ENCODE assay signal across 9 mouse cellular contexts in genomic region chr2:56114469-56114868, GRCm38 (mm10).
DNase-seq lines count a peak whose midpoint lies in the region; ATAC-seq and TF ChIP-seq lines count a peak whose summit lies in the region.
"Had no signal": no experiment of that assay in that cellular context is flagged by ENCODE, and none has a peak within 500 bp of the region (broad histone marks: within the 10 kb centered on the region; RNA-seq: fewer than 3 reads in every experiment).

No protein-coding gene starts in this region.

- no peaks in the 10 kb centered on the region for H3K36me3 ChIP-seq in heart, postnatal 0 days (replicated peaks; ENCODE audit: control insufficient read depth, insufficient read depth, low read length)
- H3K36me3 ChIP-seq in E14TG2a.4 (ENCODE audit: insufficient read depth, low read length) = no peaks in the 10 kb centered on the region
- H3K36me3 ChIP-seq in liver, embryonic 12.5 days = no peaks in the 10 kb centered on the region

- 16% methylated on average over 3 of the region's 3 CpGs for WGBS in heart, postnatal 0 days
- 19% methylated on average over 3 of the region's 3 CpGs for WGBS in liver, embryonic 12.5 days (ENCODE audit: insufficient replicate concordance)

- intact Hi-C loops in heart, postnatal 36 days (cut with DNase I) = loop anchor here (1.0 to 10.0 kb wide), 3 partner anchors 1010 to 1718 kb away; partner anchors contain the start of gene Nr4a2

- H3K9me3 ChIP-seq in heart, postnatal 0 days (replicated peaks; ENCODE audit: control insufficient read depth, low read length) = no peaks in the 10 kb centered on the region
- H3K9me3 ChIP-seq in E14TG2a.4 (ENCODE audit: low read length) = no peaks in the 10 kb centered on the region
- no peaks in the 10 kb centered on the region for H3K9me3 ChIP-seq in liver, embryonic 12.5 days (replicated peaks)

- DNase-seq in heart, postnatal 0 days (ENCODE audit: low spot score) = peak; percentile 69
- no peak for DNase-seq in heart, postnatal 36 days
- DNase-seq in c-Kit-positive CD71-positive TER-119-negative erythroid progenitor cells, embryonic 14.5 days (ENCODE audit: low read depth) = peak; percentile 4
- DNase-seq in hindlimb bud, embryonic 11.5 days (ENCODE audit: extremely low spot score, low read depth, low spot score) = peak; percentile 54
- DNase-seq in thymus, postnatal 25 days = no peak

- no peak for ATAC-seq in heart, postnatal 0 days (ENCODE audit: insufficient read depth, low read depth)
- ATAC-seq in megakaryocyte, adult 5-6 weeks (ENCODE audit: poor library complexity, severe bottlenecking) = peak; percentile 57
- ATAC-seq in liver, embryonic 12.5 days = no peak

- no peaks in the 10 kb centered on the region for H3K27me3 ChIP-seq in heart, postnatal 0 days (ENCODE audit: control insufficient read depth, insufficient read depth, low read length)
- no peaks in the 10 kb centered on the region for H3K27me3 ChIP-seq in E14TG2a.4 (ENCODE audit: insufficient read depth, low read length)
- no peaks in the 10 kb centered on the region for H3K27me3 ChIP-seq in liver, embryonic 12.5 days (replicated peaks)

- no peak overlapping the region for H3K4me2 ChIP-seq in heart, postnatal 0 days (ENCODE audit: low read depth, low read length)
- no peak overlapping the region for H3K4me2 ChIP-seq in liver, embryonic 12.5 days

- no peak overlapping the region for H3K4me3 ChIP-seq in heart, postnatal 0 days (ENCODE audit: low read depth, low read length)
- H3K4me3 ChIP-seq in E14TG2a.4 (replicated peaks; ENCODE audit: low read length) = no peak overlapping the region
- no peak overlapping the region for H3K4me3 ChIP-seq in liver, embryonic 12.5 days

- TF ChIP-seq EP300 in heart, postnatal 0 days (IDR thresholded peaks at IDR 0.05; ENCODE audit: low read depth) = no peak

- TF ChIP-seq CTCF in heart, postnatal 0 days (IDR thresholded peaks at IDR 0.05; ENCODE audit: low read depth) = peak; percentile 53
- peak; percentile 73 for TF ChIP-seq CTCF in E14TG2a.4 (conservative IDR thresholded peaks at IDR 0.05; ENCODE audit: low read length)

- no peaks in the 10 kb centered on the region for H3K4me1 ChIP-seq in heart, postnatal 0 days (ENCODE audit: control insufficient read depth, insufficient read depth)
- no peaks in the 10 kb centered on the region for H3K4me1 ChIP-seq in E14TG2a.4 (replicated peaks; ENCODE audit: low read depth, low read length)
- H3K4me1 ChIP-seq in liver, embryonic 12.5 days = no peaks in the 10 kb centered on the region

- no peak overlapping the region for H3K9ac ChIP-seq in heart, postnatal 0 days (replicated peaks; ENCODE audit: low read depth, low read length)
- H3K9ac ChIP-seq in liver, embryonic 12.5 days = no peak overlapping the region
- H3K9ac ChIP-seq: liver, embryonic 14.5 days had no signal

- no peak overlapping the region for H3K27ac ChIP-seq in heart, postnatal 0 days (ENCODE audit: low read depth)
- H3K27ac ChIP-seq in liver, embryonic 12.5 days = no peak overlapping the region
- H3K27ac ChIP-seq: liver, embryonic 14.5 days had no signal

Comparison
In these comparisons a context has a peak if more than half of its experiments do, and no peak if none do; other contexts are left out.
1. DNase-seq: peak in heart, postnatal 0 days (single experiment), c-Kit-positive CD71-positive TER-119-negative erythroid progenitor cells, embryonic 14.5 days (single experiment) and hindlimb bud, embryonic 11.5 days (single experiment); none in heart, postnatal 36 days (0 of 2) and thymus, postnatal 25 days (single experiment).